Mouse (Mus musculus) hindbrain, embryonic 12.5 days (tissue): ENCODE data around the gene Col4a3bp. TPM values are rescaled to one million over a fixed set of nuclear protein-coding genes. Genes with fewer than 3 reads are reported as not detected.

Source experiments
- ATAC-seq: fragments of 200-750 bp; cut with Nextera tagmentation; 2 replicates; pipeline ENCODE4 v1.8.0; 2017; ENCODE audit warnings: moderate TSS enrichment; ENCODE audit not compliant: low FRiP score
- H3K27ac ChIP-seq: fragments of 300-500 bp; sonication (generic); 2 replicates; pipeline ENCODE4 v1.5.1; 2016; ENCODE audit warnings: mild to moderate bottlenecking
- H3K27me3 ChIP-seq: fragments of 300-500 bp; sonication (generic); 2 replicates; pipeline ENCODE4 v1.6.1; 2016; ENCODE audit warnings: mild to moderate bottlenecking
- H3K36me3 ChIP-seq: fragments of 300-500 bp; sonication (generic); 2 replicates; pipeline ENCODE4 v1.6.1; 2016; ENCODE audit warnings: mild to moderate bottlenecking
- H3K4me1 ChIP-seq: fragments of 300-500 bp; sonication (generic); 2 replicates; pipeline ENCODE4 v1.6.1; 2016
- H3K4me2 ChIP-seq: fragments of 300-500 bp; sonication (generic); replicated peaks from 2 replicates; pipeline ENCODE4 v1.6.1; 2016; ENCODE audit warnings: mild to moderate bottlenecking
- H3K4me3 ChIP-seq: fragments of 300-500 bp; sonication (generic); 2 replicates; pipeline ENCODE4 v1.5.1; 2016; ENCODE audit warnings: mild to moderate bottlenecking
- H3K9ac ChIP-seq: fragments of 300-500 bp; sonication (generic); 2 replicates; pipeline ENCODE4 v1.6.1; 2016; ENCODE audit warnings: mild to moderate bottlenecking, moderate library complexity
- H3K9me3 ChIP-seq: fragments of 300-500 bp; sonication (generic); replicated peaks from 2 replicates; pipeline ENCODE4 v1.6.1; 2016; ENCODE audit warnings: mild to moderate bottlenecking
- WGBS: fragments of 180-500 bp; shearing (Covaris S2); methylation state at CpG from one replicate; pipeline ENCODE4 v1.1.7; 2016; 5-methylcytosine and 5-hydroxymethylcytosine counted together
- polyA plus RNA-seq: library from polyadenylated mRNA; unstranded; fragments of >200 nt; fragmentation: Nextera tagmentation; extraction: Ambion mirVana; gene quantifications from 2 replicates; pipeline ENCODE4 v1.2.1, GENCODE M21; 2016

Col4a3bp gene
- polyA plus RNA-seq, 1 experiment from 2014 or later = 10.1 TPM

- no peaks in the 10 kb centered on the region for H3K36me3 ChIP-seq
- H3K9me3 ChIP-seq = no peaks in the 10 kb centered on the region
- H3K27ac ChIP-seq = no peak overlapping the region
- no peaks in the 10 kb centered on the region for H3K27me3 ChIP-seq
- H3K4me1 ChIP-seq = no peaks in the 10 kb centered on the region
- H3K4me3 ChIP-seq = no peak overlapping the region
- H3K4me2 ChIP-seq = no peak overlapping the region
- no peak for ATAC-seq
- no peak overlapping the region for H3K9ac ChIP-seq
- WGBS = 83% methylated on average over 9 of the region's 9 CpGs
Observed at GRCm38 (mm10) chr13:96680163-96681087, 138.0 kb downstream of the Col4a3bp start.

GRCm38 (mm10) chr13:96681088-96681620, 138.7 kb downstream of the Col4a3bp start:
- Histone ChIP-seq H3K4me3 (no peak overlapping the region), H3K9me3 (no peaks in the 10 kb centered on the region), H3K9ac (no peak overlapping the region), H3K4me2 (no peak overlapping the region), H3K27me3 (no peaks in the 10 kb centered on the region), H3K4me1 (no peaks in the 10 kb centered on the region), H3K36me3 (no peaks in the 10 kb centered on the region), H3K27ac (no peak overlapping the region)
- no peak for ATAC-seq

GRCm38 (mm10) chr13:96684779-96685178, 142.4 kb downstream of the Col4a3bp start:
- no peaks in the 10 kb centered on the region for H3K27me3 ChIP-seq
- WGBS = 84% methylated on average over 5 of the region's 5 CpGs
- no peak overlapping the region for H3K9ac ChIP-seq
- no peaks in the 10 kb centered on the region for H3K9me3 ChIP-seq
- no peaks in the 10 kb centered on the region for H3K36me3 ChIP-seq
- no peak overlapping the region for H3K4me3 ChIP-seq
- no peak overlapping the region for H3K27ac ChIP-seq
- ATAC-seq = no peak
- no peaks in the 10 kb centered on the region for H3K4me1 ChIP-seq
- no peak overlapping the region for H3K4me2 ChIP-seq

- H3K27me3 ChIP-seq = no peaks in the 10 kb centered on the region
- 95% methylated on average over 9 of the region's 9 CpGs for WGBS
Observed at GRCm38 (mm10) chr13:96687261-96687660, 144.8 kb downstream of the Col4a3bp start.

More at GRCm38 (mm10) chr13:96687261-96687660, 144.8 kb downstream of the Col4a3bp start:
- no peaks in the 10 kb centered on the region for H3K4me1 ChIP-seq
- no peak overlapping the region for H3K27ac ChIP-seq
- no peak overlapping the region for H3K4me2 ChIP-seq
- no peak for ATAC-seq
- no peaks in the 10 kb centered on the region for H3K9me3 ChIP-seq
- no peaks in the 10 kb centered on the region for H3K36me3 ChIP-seq
- no peak overlapping the region for H3K9ac ChIP-seq
- no peak overlapping the region for H3K4me3 ChIP-seq

Other genes starting within 250 kb of the Col4a3bp start
- 31.0 and 34.1 TPM in 2 replicates for gene Poc5, start 154.3 kb upstream of the Col4a3bp start, polyA plus RNA-seq
- gene Ankdd1b, start 71.4 kb upstream of the Col4a3bp start, polyA plus RNA-seq = 0.21 TPM in 1 of 2 replicates, not detected in the other
- gene Gm17622, start 51.9 kb upstream of the Col4a3bp start, polyA plus RNA-seq = not detected in 2 replicates
- gene Polk, start within 50 bp of the Col4a3bp start, polyA plus RNA-seq = 7.4 and 8.8 TPM in 2 replicates
- 185 and 192 TPM in 2 replicates for gene Hmgcr, start 128.3 kb downstream of the Col4a3bp start, polyA plus RNA-seq
- not detected in 2 replicates for gene Ankrd31, start 205.7 kb downstream of the Col4a3bp start, polyA plus RNA-seq